Mouse (Mus musculus): ENCODE results near the gene Cd2. TPM values are rescaled to one million over a fixed set of nuclear protein-coding genes. Genes with fewer than 3 reads are reported as not detected.

Gene Cd2
- polyA plus RNA-seq, 1 experiment from 2014 or later, result not detected

- H3K4me1 ChIP-seq, result no peaks in the 10 kb centered on the region
- WGBS, result 85% methylated on average over 6 of the region's 6 CpGs
- H3K9me3 ChIP-seq, result no peaks in the 10 kb centered on the region
- no peak overlapping the region for H3K4me3 ChIP-seq
- DNase-seq (ENCODE audit: low spot score), result no peak
- no peaks in the 10 kb centered on the region for H3K27me3 ChIP-seq (replicated peaks; ENCODE audit: low read depth, poor library complexity, severe bottlenecking)
- no peaks in the 10 kb centered on the region for H3K36me3 ChIP-seq (replicated peaks)
- H3K27ac ChIP-seq (replicated peaks), result no peak overlapping the region
Measured at GRCm38 (mm10) chr3:101249846-101250245, 37.9 kb downstream of the Cd2 start.

- no peak for DNase-seq (ENCODE audit: low spot score)
- Histone ChIP-seq H3K27me3 (replicated peaks; ENCODE audit: low read depth, poor library complexity, severe bottlenecking) (no peaks in the 10 kb centered on the region), H3K4me1 (no peaks in the 10 kb centered on the region), H3K27ac (replicated peaks) (no peak overlapping the region), H3K4me3 (no peak overlapping the region), H3K36me3 (replicated peaks) (no peaks in the 10 kb centered on the region), H3K9me3 (no peaks in the 10 kb centered on the region)
- WGBS, result 79% methylated on average over 3 of the region's 3 CpGs
Measured at GRCm38 (mm10) chr3:101245212-101245611, 42.5 kb downstream of the Cd2 start.

- Histone ChIP-seq H3K36me3 (replicated peaks) (no peaks in the 10 kb centered on the region), H3K4me3 (no peak overlapping the region), H3K9me3 (no peaks in the 10 kb centered on the region), H3K27ac (replicated peaks) (no peak overlapping the region), H3K27me3 (replicated peaks; ENCODE audit: low read depth, poor library complexity, severe bottlenecking) (no peaks in the 10 kb centered on the region), H3K4me1 (no peaks in the 10 kb centered on the region)
- DNase-seq (ENCODE audit: low spot score), result no peak
- WGBS, result 79% methylated on average over 2 of the region's 2 CpGs
Measured at GRCm38 (mm10) chr3:101243002-101243401, 44.7 kb downstream of the Cd2 start.

- Histone ChIP-seq H3K36me3 (replicated peaks) (no peaks in the 10 kb centered on the region), H3K9me3 (no peaks in the 10 kb centered on the region), H3K4me3 (no peak overlapping the region), H3K27ac (replicated peaks) (no peak overlapping the region), H3K27me3 (replicated peaks; ENCODE audit: low read depth, poor library complexity, severe bottlenecking) (no peaks in the 10 kb centered on the region), H3K4me1 (peaks cover 9% of the 10 kb centered on the region)
- 70% methylated on average over 3 of the region's 3 CpGs for WGBS
- DNase-seq (ENCODE audit: low spot score), result no peak
Measured at GRCm38 (mm10) chr3:101241866-101242265, 45.9 kb downstream of the Cd2 start.

GRCm38 (mm10) chr3:101240859-101241258, 46.9 kb downstream of the Cd2 start:
- H3K27me3 ChIP-seq (replicated peaks; ENCODE audit: low read depth, poor library complexity, severe bottlenecking), result no peaks in the 10 kb centered on the region
- H3K4me3 ChIP-seq, result no peak overlapping the region
- no peaks in the 10 kb centered on the region for H3K36me3 ChIP-seq (replicated peaks)
- no peaks in the 10 kb centered on the region for H3K9me3 ChIP-seq
- no peak for DNase-seq (ENCODE audit: low spot score)
- H3K4me1 ChIP-seq, result peaks cover 17% of the 10 kb centered on the region
- no peak overlapping the region for H3K27ac ChIP-seq (replicated peaks)
- 84% methylated on average over 9 of the region's 9 CpGs for WGBS

GRCm38 (mm10) chr3:101239236-101239635, 48.5 kb downstream of the Cd2 start:
- Histone ChIP-seq H3K27ac (replicated peaks) (no peak overlapping the region), H3K4me3 (no peak overlapping the region), H3K27me3 (replicated peaks; ENCODE audit: low read depth, poor library complexity, severe bottlenecking) (no peaks in the 10 kb centered on the region), H3K36me3 (replicated peaks) (no peaks in the 10 kb centered on the region), H3K4me1 (peaks cover 17% of the 10 kb centered on the region), H3K9me3 (no peaks in the 10 kb centered on the region)
- DNase-seq (ENCODE audit: low spot score), result no peak
- WGBS, result 90% methylated on average over 4 of the region's 4 CpGs

GRCm38 (mm10) chr3:101238695-101239094, 49.0 kb downstream of the Cd2 start:
- H3K4me1 ChIP-seq, result peaks cover 17% of the 10 kb centered on the region
- no peak overlapping the region for H3K4me3 ChIP-seq
- no peaks in the 10 kb centered on the region for H3K36me3 ChIP-seq (replicated peaks)
- WGBS, result 88% methylated on average over 6 of the region's 6 CpGs
- no peaks in the 10 kb centered on the region for H3K9me3 ChIP-seq
- no peak for DNase-seq (ENCODE audit: low spot score)
- H3K27me3 ChIP-seq (replicated peaks; ENCODE audit: low read depth, poor library complexity, severe bottlenecking), result no peaks in the 10 kb centered on the region
- H3K27ac ChIP-seq (replicated peaks), result no peak overlapping the region

- no peak for DNase-seq (ENCODE audit: low spot score)
- WGBS, result 69% methylated on average over 16 of the region's 16 CpGs
Measured at GRCm38 (mm10) chr3:101236995-101237808, 50.5 kb downstream of the Cd2 start.

GRCm38 (mm10) chr3:101236261-101236660, 51.5 kb downstream of the Cd2 start:
- no peak overlapping the region for H3K27ac ChIP-seq (replicated peaks)

More at GRCm38 (mm10) chr3:101236995-101237808, 50.5 kb downstream of the Cd2 start:
- peak overlapping the region; percentile 30 for H3K27ac ChIP-seq (replicated peaks)
- no peaks in the 10 kb centered on the region for H3K27me3 ChIP-seq (replicated peaks; ENCODE audit: low read depth, poor library complexity, severe bottlenecking)
- no peak overlapping the region for H3K4me3 ChIP-seq
- H3K9me3 ChIP-seq, result no peaks in the 10 kb centered on the region
- peaks cover 22% of the 10 kb centered on the region for H3K4me1 ChIP-seq
- H3K36me3 ChIP-seq (replicated peaks), result no peaks in the 10 kb centered on the region

GRCm38 (mm10) chr3:101235321-101235720, 52.4 kb downstream of the Cd2 start:
- Histone ChIP-seq H3K27ac (replicated peaks) (no peak overlapping the region), H3K36me3 (replicated peaks) (no peaks in the 10 kb centered on the region), H3K4me1 (peaks cover 27% of the 10 kb centered on the region), H3K4me3 (no peak overlapping the region), H3K27me3 (replicated peaks; ENCODE audit: low read depth, poor library complexity, severe bottlenecking) (no peaks in the 10 kb centered on the region), H3K9me3 (no peaks in the 10 kb centered on the region)
- no peak for DNase-seq (ENCODE audit: low spot score)
- WGBS, result 89% methylated on average over 5 of the region's 5 CpGs

More at GRCm38 (mm10) chr3:101236261-101236660, 51.5 kb downstream of the Cd2 start:
- DNase-seq (ENCODE audit: low spot score), result no peak
- no peak overlapping the region for H3K4me3 ChIP-seq
- whole genome bisulfite sequencing, result 57% methylated on average over 15 of the region's 15 CpGs
- peaks cover 26% of the 10 kb centered on the region for H3K4me1 ChIP-seq
- no peaks in the 10 kb centered on the region for H3K27me3 ChIP-seq (replicated peaks; ENCODE audit: low read depth, poor library complexity, severe bottlenecking)
- H3K9me3 ChIP-seq, result no peaks in the 10 kb centered on the region
- no peaks in the 10 kb centered on the region for H3K36me3 ChIP-seq (replicated peaks)

- H3K9me3 ChIP-seq, result no peaks in the 10 kb centered on the region
- 93% methylated on average over 5 of the region's 5 CpGs for WGBS
- H3K36me3 ChIP-seq (replicated peaks), result no peaks in the 10 kb centered on the region
- peaks cover 37% of the 10 kb centered on the region for H3K4me1 ChIP-seq
- H3K27ac ChIP-seq (replicated peaks), result no peak overlapping the region
- H3K27me3 ChIP-seq (replicated peaks; ENCODE audit: low read depth, poor library complexity, severe bottlenecking), result no peaks in the 10 kb centered on the region
- H3K4me3 ChIP-seq, result no peak overlapping the region
- DNase-seq (ENCODE audit: low spot score), result no peak
Measured at GRCm38 (mm10) chr3:101233424-101233823, 54.3 kb downstream of the Cd2 start.

GRCm38 (mm10) chr3:101232570-101232969, 55.2 kb downstream of the Cd2 start:
- H3K27me3 ChIP-seq (replicated peaks; ENCODE audit: low read depth, poor library complexity, severe bottlenecking), result no peaks in the 10 kb centered on the region
- H3K9me3 ChIP-seq, result no peaks in the 10 kb centered on the region
- peaks cover 35% of the 10 kb centered on the region for H3K4me1 ChIP-seq
- no peak for DNase-seq (ENCODE audit: low spot score)
- WGBS, result 42% methylated on average over 8 of the region's 8 CpGs
- no peak overlapping the region for H3K27ac ChIP-seq (replicated peaks)
- H3K4me3 ChIP-seq, result no peak overlapping the region
- H3K36me3 ChIP-seq (replicated peaks), result no peaks in the 10 kb centered on the region

GRCm38 (mm10) chr3:101230201-101230600, 57.5 kb downstream of the Cd2 start:
- Histone ChIP-seq H3K4me3 (no peak overlapping the region), H3K4me1 (peaks cover 20% of the 10 kb centered on the region), H3K36me3 (replicated peaks) (no peaks in the 10 kb centered on the region), H3K27ac (replicated peaks) (no peak overlapping the region), H3K27me3 (replicated peaks; ENCODE audit: low read depth, poor library complexity, severe bottlenecking) (no peaks in the 10 kb centered on the region), H3K9me3 (no peaks in the 10 kb centered on the region)
- WGBS, result 77% methylated on average over 9 of the region's 9 CpGs
- DNase-seq (ENCODE audit: low spot score), result no peak

Measured in embryonic facial prominence, embryonic 10.5 days (tissue).